Mouse (Mus musculus): ENCODE measurements around the gene Usp36. TPM values are rescaled to one million over a fixed set of nuclear protein-coding genes. Genes with fewer than 3 reads are reported as not detected.
A peak's percentile ranks its signal among the peaks of the same experiment; 100 is the strongest.

The Usp36 gene
- polyA plus RNA-seq (2012; rRNA removed) = 3.7 and 3.9 TPM in 2 replicates

DNA sequence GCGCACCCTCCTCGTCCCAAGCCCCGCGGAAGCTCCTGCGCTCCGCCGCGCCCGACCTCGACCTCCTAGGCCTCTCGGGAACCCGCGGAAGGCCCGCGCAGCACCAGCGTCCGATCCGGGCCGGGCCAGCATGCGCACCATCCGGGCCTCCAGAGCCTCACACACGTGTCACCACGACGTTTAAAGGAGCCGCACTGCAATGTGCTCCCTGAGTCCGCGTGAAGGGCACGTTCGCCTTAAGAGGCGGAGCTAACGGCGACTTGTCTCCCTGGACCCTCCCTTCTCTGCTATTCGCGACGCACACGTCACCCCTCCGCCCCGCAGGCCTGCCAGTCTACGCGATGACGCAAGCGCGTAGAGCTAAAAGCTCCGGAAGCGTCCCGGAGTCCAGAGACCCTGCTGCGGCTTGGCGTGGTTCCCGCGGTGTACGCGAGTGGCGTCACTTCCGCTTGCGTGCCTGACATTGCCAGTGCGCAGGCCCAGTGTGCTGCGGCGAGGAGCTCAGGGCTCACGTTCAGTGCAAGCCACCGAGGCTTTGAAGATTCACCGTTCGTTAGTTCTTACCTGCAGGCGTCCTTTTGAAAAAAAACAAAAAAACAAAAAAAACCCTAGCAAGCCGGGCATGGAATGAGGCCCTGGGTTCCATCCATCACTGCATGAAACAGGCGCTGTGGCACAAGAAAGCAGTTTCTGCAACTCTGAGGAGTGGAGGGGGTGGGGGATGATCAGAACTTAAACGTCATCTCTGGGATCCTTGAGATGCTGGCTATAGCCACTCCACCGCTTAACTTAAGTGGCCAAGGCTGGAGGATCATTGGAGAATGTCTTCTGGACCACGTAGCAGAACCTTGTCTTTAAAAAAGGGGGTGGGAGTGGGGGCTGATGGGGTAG is at the start of gene Usp36:
Usp36 (minus strand) TSS at position 246 of the 891 bp plus-strand sequence.
- Histone ChIP-seq H3K27me3 (ENCODE audit: control insufficient read depth, insufficient read depth, low read length) (no peaks in the 10 kb centered on the region), H3K4me3 (ENCODE audit: control insufficient read depth, low read depth, low read length) (peak within 1 kb of the TSS; percentile 87), H3K4me1 (ENCODE audit: control insufficient read depth, insufficient read depth, low read length) (peaks cover 13% of the 10 kb centered on the region), H3K36me3 (ENCODE audit: control insufficient read depth, insufficient read depth, low read length) (no peaks in the 10 kb centered on the region; the same call in 1 of the 2 replicates), H3K27ac (ENCODE audit: control insufficient read depth, insufficient read depth, low read depth, low read length) (peak within 1 kb of the TSS; percentile 78)
- TF ChIP-seq CTCF (IDR thresholded peaks at IDR 0.05; ENCODE audit: control insufficient read depth, insufficient read depth, insufficient replicate concordance, low read depth, low read length) (no peak), POLR2A (IDR thresholded peaks at IDR 0.05; ENCODE audit: control insufficient read depth, low read depth, low read length) (peak; percentile 94)

DNA sequence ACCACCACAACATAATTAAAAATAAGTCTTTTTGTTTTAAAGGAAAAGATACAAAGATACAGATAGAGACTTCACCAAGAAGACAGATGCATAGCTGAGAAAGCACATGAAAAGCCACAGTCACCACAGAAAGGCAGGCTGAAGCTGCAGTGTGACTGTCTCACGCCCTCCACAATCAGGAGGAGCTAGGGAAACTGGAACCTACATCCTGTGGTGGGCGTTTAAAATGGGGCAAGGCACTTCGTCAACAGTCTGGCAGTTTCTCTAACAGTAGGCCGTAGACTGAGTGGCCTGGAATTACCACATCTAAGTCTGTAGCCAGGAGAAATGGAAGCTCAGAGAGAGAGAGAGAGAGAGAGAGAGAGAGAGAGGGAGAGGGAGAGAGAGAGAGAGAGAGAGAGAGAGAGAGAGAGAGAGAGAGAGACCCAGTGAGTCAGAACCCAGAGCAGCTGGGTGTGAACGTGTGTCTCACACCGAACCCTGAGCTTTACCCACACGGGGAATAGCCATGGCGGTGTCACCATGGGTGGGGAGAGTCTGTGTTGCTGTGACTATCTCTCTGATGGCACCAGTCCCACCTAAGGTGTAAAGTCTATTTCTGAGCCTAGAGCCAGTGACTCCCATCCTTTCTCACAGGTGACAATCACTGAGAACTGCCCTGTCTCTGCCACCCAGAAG is 47.6 kb upstream of the Usp36 start:
- Histone ChIP-seq H3K36me3 (ENCODE audit: control insufficient read depth, insufficient read depth, low read length) (no peaks in the 10 kb centered on the region), H3K4me1 (ENCODE audit: control insufficient read depth, insufficient read depth, low read length) (peaks cover 3% of the 10 kb centered on the region), H3K4me3 (ENCODE audit: control insufficient read depth, low read depth, low read length) (peak overlapping the region; percentile 17; the same call in 1 of the 2 replicates), H3K27ac (ENCODE audit: control insufficient read depth, insufficient read depth, low read depth, low read length) (no peak overlapping the region), H3K27me3 (ENCODE audit: control insufficient read depth, insufficient read depth, low read length) (no peaks in the 10 kb centered on the region)
- no peak for TF ChIP-seq POLR2A (IDR thresholded peaks at IDR 0.05; ENCODE audit: control insufficient read depth, low read depth, low read length)
- no peak for TF ChIP-seq CTCF (IDR thresholded peaks at IDR 0.05; ENCODE audit: control insufficient read depth, insufficient read depth, insufficient replicate concordance, low read depth, low read length)

DNA sequence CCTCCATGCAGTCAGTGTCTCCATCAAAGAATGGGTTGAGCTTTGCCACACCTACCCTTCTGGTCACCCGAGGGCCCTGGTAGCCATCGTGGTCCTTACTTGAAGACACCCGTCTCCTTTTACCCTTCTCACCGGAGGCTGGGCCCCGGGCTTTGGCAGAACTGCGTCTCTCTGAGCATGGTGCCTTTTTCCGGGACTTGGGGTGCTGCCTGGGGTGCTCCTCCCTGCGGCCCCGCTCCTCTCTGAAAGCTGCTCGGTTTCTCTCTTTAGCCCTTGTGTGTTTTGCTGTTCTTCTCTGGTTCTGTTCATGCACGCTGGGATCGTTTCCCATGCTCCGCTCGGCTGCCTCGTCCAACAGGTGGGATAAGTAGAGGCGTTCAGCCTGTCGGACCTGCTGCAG is 43.4 kb upstream of the Usp36 start:
- H3K27ac ChIP-seq (ENCODE audit: control insufficient read depth, insufficient read depth, low read depth, low read length) = peak overlapping the region; percentile 69
- H3K36me3 ChIP-seq (ENCODE audit: control insufficient read depth, insufficient read depth, low read length) = no peaks in the 10 kb centered on the region
- H3K4me1 ChIP-seq (ENCODE audit: control insufficient read depth, insufficient read depth, low read length) = peaks cover 6% of the 10 kb centered on the region
- no peak for TF ChIP-seq POLR2A (IDR thresholded peaks at IDR 0.05; ENCODE audit: control insufficient read depth, low read depth, low read length)
- no peak for TF ChIP-seq CTCF (IDR thresholded peaks at IDR 0.05; ENCODE audit: control insufficient read depth, insufficient read depth, insufficient replicate concordance, low read depth, low read length)
- no peaks in the 10 kb centered on the region for H3K27me3 ChIP-seq (ENCODE audit: control insufficient read depth, insufficient read depth, low read length)
- H3K4me3 ChIP-seq (ENCODE audit: control insufficient read depth, low read depth, low read length) = no peak overlapping the region

DNA sequence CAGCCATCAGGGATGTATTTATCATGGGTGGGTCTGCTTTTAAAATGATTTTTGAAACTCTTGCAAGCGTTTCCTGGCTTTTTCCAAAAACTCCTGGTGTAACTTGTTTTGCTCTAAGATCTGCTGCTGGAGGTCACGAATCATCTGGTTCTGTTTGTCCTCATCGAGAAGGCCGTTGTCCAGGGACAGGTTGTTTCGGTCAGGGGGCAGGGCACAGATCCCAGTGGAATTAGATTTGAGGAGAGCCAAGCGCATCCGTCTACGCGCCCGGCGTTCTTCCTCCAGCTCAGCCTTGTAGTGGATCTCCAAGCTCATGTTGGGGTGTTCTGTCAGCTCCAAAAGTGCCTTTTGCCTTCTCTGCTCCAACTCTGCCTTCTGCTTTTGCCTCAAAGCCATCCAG is 42.3 kb upstream of the Usp36 start:
- TF ChIP-seq POLR2A (IDR thresholded peaks at IDR 0.05; ENCODE audit: control insufficient read depth, low read depth, low read length) (no peak), CTCF (IDR thresholded peaks at IDR 0.05; ENCODE audit: control insufficient read depth, insufficient read depth, insufficient replicate concordance, low read depth, low read length) (no peak)
- H3K4me1 ChIP-seq (ENCODE audit: control insufficient read depth, insufficient read depth, low read length) = peaks cover 8% of the 10 kb centered on the region
- H3K4me3 ChIP-seq (ENCODE audit: control insufficient read depth, low read depth, low read length) = no peak overlapping the region; the same call in 1 of the 2 replicates
- no peaks in the 10 kb centered on the region for H3K36me3 ChIP-seq (ENCODE audit: control insufficient read depth, insufficient read depth, low read length)
- H3K27ac ChIP-seq (ENCODE audit: control insufficient read depth, insufficient read depth, low read depth, low read length) = peak overlapping the region; percentile 69
- H3K27me3 ChIP-seq (ENCODE audit: control insufficient read depth, insufficient read depth, low read length) = no peaks in the 10 kb centered on the region

DNA sequence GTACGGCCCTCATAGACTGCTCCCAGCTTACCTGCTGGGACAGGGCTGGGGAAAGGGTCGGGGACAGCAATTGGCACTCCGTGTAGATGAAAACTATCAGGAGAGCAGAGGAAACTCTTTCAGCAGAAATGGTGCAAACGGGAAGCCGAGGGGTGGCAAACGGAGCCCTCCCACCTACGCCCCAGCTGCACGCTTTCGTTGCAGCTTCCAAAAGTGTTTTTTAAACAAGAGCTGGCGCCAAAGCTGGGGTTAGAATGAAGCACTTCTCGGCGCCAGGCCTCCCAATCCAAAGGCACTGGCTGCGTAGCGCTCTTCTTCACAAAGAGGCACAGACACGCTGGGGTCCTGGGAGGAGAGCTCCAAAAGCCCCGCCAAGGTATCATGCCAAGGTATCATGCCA is 40.7 kb upstream of the Usp36 start:
- no peak for TF ChIP-seq POLR2A (IDR thresholded peaks at IDR 0.05; ENCODE audit: control insufficient read depth, low read depth, low read length)
- no peak for TF ChIP-seq CTCF (IDR thresholded peaks at IDR 0.05; ENCODE audit: control insufficient read depth, insufficient read depth, insufficient replicate concordance, low read depth, low read length)
- Histone ChIP-seq H3K36me3 (ENCODE audit: control insufficient read depth, insufficient read depth, low read length) (no peaks in the 10 kb centered on the region), H3K4me3 (ENCODE audit: control insufficient read depth, low read depth, low read length) (no peak overlapping the region), H3K27ac (ENCODE audit: control insufficient read depth, insufficient read depth, low read depth, low read length) (no peak overlapping the region), H3K4me1 (ENCODE audit: control insufficient read depth, insufficient read depth, low read length) (peaks cover 15% of the 10 kb centered on the region), H3K27me3 (ENCODE audit: control insufficient read depth, insufficient read depth, low read length) (no peaks in the 10 kb centered on the region)

DNA sequence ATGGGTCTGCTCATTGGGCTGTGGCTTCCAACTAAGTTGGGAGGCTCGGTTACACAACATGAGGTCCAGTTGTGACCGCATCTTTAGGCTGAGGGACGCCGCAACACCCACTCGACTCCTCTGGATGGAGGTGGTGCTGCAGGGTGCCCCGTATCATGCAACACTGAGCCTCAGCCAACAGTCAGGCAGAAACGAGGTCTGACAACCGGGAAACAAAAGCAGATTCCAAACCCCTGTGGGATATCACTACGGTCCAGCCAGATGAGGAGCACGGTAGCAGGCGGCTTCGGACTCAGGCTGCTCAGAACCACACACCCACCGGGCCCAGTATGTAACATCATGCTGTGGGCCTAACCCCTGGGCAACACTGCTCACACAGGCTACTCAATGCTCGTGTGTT is 40.3 kb upstream of the Usp36 start:
- no peaks in the 10 kb centered on the region for H3K36me3 ChIP-seq (ENCODE audit: control insufficient read depth, insufficient read depth, low read length)
- H3K4me3 ChIP-seq (ENCODE audit: control insufficient read depth, low read depth, low read length) = no peak overlapping the region
- no peaks in the 10 kb centered on the region for H3K27me3 ChIP-seq (ENCODE audit: control insufficient read depth, insufficient read depth, low read length)
- TF ChIP-seq POLR2A (IDR thresholded peaks at IDR 0.05; ENCODE audit: control insufficient read depth, low read depth, low read length) = 0 out of 2 replicates have a peak, but pooled peaks have one; percentile 10
- no peak for TF ChIP-seq CTCF (IDR thresholded peaks at IDR 0.05; ENCODE audit: control insufficient read depth, insufficient read depth, insufficient replicate concordance, low read depth, low read length)
- no peak overlapping the region for H3K27ac ChIP-seq (ENCODE audit: control insufficient read depth, insufficient read depth, low read depth, low read length)
- peaks cover 15% of the 10 kb centered on the region for H3K4me1 ChIP-seq (ENCODE audit: control insufficient read depth, insufficient read depth, low read length)

DNA sequence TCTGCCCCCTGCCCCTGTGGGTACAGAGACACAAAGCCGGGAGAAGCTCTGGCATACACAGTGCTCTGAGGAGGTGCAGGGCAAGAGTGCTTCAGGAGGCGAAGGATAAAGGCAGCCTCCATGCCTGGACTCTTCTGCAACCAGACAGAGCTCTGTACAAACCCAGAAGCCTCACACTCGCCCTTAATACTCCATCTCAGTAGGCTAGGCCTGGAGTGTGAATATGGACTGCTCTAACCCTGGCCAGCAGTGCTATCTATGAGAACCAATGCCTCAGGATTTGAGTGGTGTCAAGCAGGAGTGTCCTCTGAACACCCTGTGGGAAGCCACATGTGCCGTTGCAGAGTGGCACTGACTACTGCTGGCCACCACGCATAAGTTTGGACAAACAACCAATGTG is 38.9 kb upstream of the Usp36 start:
- Histone ChIP-seq H3K4me3 (ENCODE audit: control insufficient read depth, low read depth, low read length) (no peak overlapping the region), H3K27ac (ENCODE audit: control insufficient read depth, insufficient read depth, low read depth, low read length) (no peak overlapping the region), H3K27me3 (ENCODE audit: control insufficient read depth, insufficient read depth, low read length) (no peaks in the 10 kb centered on the region), H3K36me3 (ENCODE audit: control insufficient read depth, insufficient read depth, low read length) (no peaks in the 10 kb centered on the region), H3K4me1 (ENCODE audit: control insufficient read depth, insufficient read depth, low read length) (peaks cover 22% of the 10 kb centered on the region)
- TF ChIP-seq CTCF (IDR thresholded peaks at IDR 0.05; ENCODE audit: control insufficient read depth, insufficient read depth, insufficient replicate concordance, low read depth, low read length) (no peak), POLR2A (IDR thresholded peaks at IDR 0.05; ENCODE audit: control insufficient read depth, low read depth, low read length) (no peak)

Data from testis, adult 2 months (tissue).